Mouse (Mus musculus): ENCODE measurements around the gene Kcnh5.

Kcnh5 gene

DNA sequence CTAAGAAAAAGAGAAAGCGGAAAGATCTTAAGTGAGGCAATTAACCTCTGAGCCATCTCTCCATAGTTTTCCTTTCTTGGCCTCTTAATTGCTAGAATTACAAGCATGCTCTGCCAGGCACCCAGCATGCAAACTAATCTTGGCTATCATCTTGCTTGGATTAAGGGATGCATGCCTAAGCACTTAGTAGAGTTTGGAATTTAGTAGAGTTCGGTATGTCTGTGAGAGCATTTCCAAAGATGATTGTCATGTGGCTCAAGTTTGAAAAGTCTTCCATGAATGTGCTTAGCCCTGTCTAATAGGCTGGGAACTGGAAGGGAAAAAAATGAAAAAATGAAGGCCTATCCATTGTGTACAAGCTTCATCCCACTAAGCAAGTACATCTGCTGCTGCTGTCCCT is 224.5 kb downstream of the Kcnh5 start:
- no peak for DNase-seq (ENCODE audit: low spot score in 2 of 2)

DNA sequence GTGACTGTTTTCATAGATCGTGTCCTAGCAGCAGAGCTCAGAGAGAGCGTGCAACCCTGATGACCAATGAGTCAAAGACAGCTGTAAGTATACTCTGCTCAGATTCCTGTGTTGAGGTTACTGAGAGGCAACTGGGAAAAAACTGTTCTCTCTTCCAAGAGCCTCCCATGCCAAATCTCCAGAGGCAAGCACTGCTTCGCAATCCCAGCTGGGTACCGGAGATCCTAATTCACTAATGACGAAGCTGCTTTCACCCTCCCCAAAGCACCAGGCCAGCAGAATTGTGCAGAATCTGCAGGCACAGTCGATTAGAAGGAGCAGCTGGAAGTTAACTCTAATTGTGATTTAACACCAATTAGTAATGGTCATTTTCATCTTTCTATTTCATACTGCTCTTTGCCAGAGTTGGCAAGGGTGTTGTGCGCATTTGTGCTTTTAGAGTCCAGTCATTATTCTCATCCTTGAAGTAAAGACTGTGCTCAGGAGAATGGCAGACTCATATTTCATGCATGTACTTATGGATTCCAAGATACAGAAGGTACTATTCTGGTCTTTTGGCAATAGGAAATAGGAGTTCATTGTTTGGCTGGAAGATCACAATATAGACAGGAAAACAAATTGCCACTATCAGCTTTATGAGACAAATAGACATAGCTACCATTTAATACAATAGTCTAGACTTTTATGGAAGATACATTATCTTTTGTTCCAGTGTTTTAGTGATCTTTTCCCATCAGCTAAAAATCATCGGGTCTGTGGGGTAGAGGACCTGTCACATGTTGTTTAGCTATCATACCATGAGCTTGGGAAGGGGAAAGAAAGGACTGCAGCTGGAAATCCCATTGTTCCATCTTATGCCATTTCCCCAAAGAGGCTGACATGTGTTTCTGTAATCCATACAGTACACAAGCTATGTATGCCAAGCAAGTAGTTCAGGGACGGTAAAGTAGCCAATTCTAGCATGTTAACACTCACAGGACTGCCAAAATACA is 225.7 kb downstream of the Kcnh5 start:
- no peak for DNase-seq (ENCODE audit: low spot score in 2 of 2)

DNA sequence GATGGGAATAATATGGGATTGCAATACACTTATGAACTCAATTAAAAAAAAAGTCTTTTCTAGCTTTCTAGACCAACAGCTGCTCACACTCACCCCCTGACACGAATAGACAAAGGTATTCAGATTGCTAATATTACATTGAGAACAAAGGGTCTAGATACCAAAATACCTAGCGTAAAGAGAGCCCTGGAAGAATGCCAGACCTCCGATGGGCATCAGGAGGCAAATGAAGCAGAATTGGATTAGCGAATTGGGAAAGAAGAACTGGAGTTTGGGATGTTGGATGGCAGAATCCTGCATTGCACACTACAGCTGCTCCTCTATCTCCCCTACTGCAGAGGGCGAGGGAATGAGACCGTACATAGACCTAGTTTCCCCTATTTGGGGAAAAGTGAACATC is 275.8 kb downstream of the Kcnh5 start:
- DNase-seq (ENCODE audit: low spot score in 2 of 2): no peak

DNA sequence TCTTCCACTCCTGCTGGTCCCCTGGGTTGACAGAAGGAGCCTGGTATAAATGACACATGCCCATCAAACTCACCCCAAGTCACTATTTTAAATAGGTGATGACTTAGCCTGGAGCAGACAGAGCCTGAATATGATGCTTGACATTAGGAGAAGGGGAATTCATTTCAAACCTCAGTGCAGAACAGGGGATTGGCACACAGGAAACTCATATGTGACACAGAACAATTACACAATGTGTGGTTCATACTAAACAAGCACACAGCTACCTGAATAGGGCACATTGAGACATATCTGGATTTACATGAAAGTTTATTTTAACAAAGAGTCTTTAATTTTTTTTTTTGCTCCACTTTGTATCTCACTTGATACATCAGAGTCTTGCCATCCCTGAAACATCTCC is 276.4 kb downstream of the Kcnh5 start:
- no peak for DNase-seq (ENCODE audit: low spot score in 2 of 2)

DNA sequence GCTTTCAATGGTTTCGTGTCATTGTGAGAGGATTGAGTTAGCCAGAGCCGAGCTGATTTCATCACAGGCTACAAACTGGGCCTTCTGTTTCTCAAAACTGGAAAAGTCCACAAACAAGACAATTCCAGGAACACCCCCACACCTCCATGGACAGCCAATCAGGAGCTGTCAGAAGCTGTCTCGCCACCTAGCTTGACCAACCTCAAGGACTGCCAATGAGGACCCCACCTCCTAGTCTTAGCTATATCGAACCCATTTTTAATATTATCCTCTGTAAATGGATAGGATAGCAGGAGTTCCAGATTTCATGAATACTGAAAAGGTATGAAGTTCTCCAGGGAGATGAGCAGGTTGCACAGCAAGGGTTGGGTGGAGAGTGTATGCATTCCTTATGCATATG is 278.1 kb downstream of the Kcnh5 start:
- DNase-seq (ENCODE audit: low spot score in 2 of 2): no peak

DNA sequence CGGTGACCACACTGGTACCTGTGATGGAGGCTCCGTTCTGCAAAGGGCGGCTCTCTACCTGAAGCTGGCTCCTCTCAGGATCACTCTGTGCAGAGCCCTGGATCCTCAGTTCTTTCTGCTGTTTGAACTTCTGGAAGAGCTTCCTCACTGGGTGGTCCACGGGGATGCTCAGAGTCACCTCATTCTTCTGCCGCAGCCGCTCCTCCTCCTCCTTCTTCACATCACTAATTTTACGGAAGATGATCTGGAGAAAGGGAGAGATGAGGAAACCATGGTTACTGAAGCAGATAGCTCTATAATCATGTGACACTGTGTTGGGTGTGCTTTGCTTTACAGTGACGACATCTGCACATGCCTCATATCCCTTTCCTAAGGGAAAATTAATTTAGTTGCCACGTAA is 278.9 kb downstream of the Kcnh5 start:
- DNase-seq (ENCODE audit: low spot score in 2 of 2): no peak

DNA sequence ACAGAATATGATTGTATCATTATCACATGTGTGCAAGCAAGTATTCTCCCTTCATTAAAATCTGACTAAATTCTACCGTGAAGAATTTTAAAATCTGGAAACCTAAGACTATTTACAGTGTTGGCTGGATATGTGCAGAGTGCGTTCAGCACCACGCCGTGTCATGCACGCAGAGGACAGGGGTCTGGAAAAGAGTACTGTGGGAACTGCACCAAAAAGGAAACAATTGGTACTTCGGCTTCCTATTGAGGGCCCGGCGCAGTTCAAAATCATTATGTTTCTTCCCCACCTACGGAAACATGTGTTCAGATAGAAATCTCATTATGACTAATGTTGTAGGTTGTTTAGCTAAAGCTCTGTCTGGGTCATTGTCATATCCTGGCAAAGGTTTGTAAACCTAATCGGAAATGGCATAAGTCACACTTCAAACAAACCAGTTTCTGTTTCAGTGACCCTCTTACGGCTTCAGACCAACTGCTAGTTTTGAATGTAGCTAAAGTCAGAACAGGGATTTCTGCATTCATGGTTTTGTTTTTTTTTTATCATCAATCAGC is 282.2 kb downstream of the Kcnh5 start:
- DNase-seq (ENCODE audit: low spot score in 2 of 2): no peak

DNA sequence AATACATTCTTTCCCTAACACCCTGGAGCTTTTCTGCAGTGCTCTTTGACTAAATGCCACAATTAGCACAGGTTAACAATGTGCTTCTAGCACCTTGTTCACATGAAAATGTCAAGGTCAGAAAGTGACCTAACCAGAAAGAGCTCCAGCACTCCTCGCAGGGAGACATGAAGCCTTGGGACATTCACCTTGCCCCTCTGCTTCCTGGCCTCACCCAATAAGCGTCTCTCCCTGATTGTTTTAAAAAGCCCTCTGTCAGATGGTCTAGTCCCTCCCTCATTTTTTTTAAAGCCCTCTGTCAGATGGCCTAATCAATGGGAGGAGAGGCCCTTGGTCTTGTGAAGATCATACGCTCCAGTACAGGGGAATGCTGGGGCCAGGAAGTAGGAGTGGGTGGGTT is 287.7 kb downstream of the Kcnh5 start:
- DNase-seq (ENCODE audit: low spot score in 2 of 2): no peak

DNA sequence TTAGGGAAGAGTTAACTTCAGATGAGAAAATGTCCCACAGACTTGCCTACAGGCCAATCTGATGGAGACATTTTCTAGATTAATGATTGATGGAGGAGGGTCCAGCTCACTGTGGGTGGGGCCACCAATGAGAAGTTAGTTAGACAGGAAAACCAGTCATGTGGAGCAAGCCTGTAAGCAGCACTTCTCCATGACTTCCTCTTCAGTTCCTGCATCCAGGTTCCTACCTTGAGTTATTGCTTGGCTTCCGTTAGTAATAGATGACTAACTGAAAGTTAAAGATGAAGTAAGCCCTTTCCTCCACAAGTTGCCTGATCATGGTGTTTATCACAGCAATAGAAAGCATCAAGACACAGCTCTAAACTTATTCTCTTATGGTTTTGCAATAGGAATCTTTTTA is 290.1 kb downstream of the Kcnh5 start:
- no peak for DNase-seq (ENCODE audit: low spot score in 2 of 2)

DNA sequence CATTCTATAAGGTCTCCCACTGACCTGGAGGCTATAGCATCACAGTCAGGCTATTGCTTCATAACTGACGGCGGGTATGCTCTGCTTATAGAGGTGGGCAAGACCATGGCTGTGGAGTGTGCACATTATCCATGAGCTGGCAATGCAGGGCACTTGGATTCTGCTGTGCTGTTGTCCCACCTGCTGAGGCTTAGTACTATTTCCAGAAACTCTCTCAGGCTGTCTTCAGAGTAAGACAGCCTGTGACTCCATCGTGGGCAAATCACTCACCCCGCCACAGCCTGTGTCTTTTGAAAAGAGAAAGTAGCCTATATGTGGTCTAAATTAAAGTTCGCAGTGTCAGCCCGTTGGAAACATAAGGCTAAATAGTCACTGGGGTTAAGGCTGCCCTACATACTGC is 295.8 kb downstream of the Kcnh5 start:
- DNase-seq (ENCODE audit: low spot score in 2 of 2): no peak

DNA sequence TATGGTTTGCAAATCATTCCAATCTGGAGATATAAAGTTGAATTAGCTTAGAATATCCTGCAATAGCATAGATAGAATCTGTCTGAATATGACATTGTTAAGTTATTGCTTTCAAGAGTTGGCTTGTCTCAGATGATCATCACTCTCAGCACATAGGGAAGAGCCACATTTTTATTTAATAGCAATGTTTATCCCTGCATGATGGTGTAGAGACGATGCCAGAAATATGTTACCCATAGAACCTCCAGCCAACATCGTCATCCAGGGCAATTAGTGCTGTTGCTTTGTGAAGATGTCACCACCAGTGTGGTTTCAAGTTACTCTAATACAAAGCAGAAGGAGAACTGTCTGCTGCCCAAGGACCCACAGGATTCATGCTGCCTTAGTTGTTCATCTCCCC is 321.5 kb downstream of the Kcnh5 start:
- no peak for DNase-seq (ENCODE audit: low spot score in 2 of 2)

DNA sequence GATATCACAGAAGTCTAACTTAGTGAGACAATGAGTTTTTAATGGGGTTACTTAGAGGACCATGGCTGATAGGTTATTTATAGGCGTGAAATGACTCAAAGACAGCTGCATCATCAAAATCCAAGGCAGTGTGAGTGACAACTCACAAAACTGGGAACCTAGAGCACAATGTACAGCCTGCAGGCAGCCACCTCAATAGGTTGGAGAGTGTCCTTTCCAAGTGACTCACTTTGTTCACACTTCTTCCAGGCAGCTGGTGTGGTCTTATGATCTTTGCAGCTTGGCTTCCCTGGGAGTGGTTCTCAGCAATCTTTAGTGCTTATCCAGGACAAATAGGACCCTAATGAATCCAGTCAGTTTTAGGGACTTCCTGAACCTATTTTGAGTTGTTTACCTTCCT is 322.9 kb downstream of the Kcnh5 start:
- DNase-seq (ENCODE audit: low spot score in 2 of 2): no peak

DNA sequence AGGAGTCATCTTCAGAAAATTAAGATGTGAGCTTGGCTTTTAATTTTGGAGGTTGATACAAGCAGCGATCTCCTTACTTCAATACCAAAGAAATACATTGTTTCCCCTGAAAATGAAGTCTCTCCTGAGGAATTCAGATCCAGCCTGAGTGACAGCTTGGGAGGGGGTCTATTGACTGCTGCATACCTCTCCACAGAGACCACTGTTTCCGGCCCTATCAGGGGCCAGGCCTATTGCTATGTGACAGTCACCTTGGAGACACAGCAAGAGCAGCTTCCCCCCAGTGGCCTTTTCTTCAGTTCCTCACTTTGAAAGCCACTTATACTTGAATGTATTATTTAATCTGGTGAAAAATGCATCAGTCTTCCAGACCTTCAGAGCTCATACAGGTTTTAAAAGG is 326.8 kb downstream of the Kcnh5 start:
- no peak for DNase-seq (ENCODE audit: low spot score in 2 of 2)

DNA sequence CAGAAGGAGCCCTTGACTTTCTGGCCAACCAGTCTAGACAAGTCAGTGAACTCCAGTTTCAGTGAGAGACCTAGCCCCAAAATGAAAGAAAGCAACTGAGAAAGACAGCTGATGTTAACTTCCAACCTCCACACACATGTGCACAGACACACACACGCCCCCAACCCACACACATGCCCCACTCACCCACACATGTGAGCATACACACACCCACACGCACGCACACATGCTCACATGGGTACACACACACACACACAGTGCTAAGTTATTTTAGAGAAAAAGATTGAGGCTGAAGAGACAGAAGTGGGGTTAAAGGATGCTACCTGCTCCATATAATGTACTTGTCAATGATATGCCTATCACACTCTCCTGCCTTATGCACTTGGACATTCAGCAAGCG is 327.2 kb downstream of the Kcnh5 start:
- DNase-seq (ENCODE audit: low spot score in 2 of 2): no peak

DNA sequence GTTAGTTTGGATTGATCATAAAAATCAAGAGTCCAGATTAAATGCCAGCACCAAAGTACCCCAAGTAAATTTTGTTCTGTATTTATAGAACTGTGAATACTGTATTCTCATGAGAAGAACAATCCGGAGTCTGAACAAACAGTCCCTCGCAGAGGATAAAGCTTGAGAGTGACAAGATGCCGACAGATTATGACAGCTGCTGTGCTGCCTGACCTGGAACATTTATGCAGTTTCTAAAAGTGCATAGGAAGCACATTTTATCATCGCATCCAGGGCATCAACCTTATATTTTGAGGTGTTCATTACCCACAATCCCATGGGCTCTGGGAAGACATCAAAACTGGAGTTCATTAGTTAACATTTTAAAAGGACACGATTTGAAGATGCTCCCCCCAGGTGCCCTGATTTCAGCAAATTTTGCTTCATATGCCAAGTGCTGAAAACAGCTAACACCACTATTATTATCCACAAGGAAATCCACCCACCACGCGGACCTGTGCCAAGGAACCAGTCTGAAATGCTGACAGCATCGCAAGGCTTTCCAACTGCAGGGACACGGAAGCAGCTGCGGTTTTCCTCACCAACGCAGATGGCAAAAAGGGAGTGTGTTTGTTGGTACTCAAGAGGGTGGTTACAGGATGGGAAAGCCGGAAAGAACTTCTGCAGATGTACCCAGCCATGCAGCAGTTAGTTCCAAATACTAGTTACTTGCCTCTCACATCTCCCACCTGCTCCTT is 328.4 kb downstream of the Kcnh5 start:
- DNase-seq (ENCODE audit: low spot score in 2 of 2): no peak

Data from natural killer cell, adult 2 months (primary cell).